Mouse (Mus musculus) liver, adult 2 months (tissue): ENCODE results near the gene Wwc2.
A peak's percentile ranks its signal among the peaks of the same experiment; 100 is the strongest.

Source experiments
- CTCF ChIP-seq: fragments of 200-500 bp; IDR thresholded peaks from 2 replicates; pipeline ENCODE4 v1.5.1; 2011; ENCODE audit warnings: low read depth, low read length, control low read depth
- POLR2A ChIP-seq: fragments of 200-500 bp; IDR thresholded peaks from 2 replicates; pipeline ENCODE4 v1.6.1; 2011; ENCODE audit warnings: low read length, control low read depth; ENCODE audit not compliant: insufficient read depth; ENCODE audit errors: extremely low read depth

DNA sequence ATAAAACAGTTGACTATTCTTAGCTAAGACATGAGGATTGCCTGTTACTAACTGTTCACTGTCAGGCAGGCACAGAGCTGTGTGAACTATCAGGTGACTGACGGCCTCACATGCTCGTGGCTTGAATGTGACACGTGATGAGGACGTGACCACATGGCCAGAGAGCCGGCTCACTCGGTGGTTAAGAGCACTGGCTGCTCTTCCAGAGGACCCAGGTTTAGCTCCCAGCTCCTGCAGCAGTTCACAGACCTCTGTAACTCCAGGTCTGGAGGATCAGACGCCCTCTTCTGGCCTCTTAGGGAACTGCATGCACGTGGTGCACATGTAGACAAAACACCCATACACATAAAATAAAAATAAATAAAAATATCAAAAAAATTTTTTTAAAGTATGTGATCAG, 140.9 kb downstream of the Wwc2 start:
- peak; percentile 46 for TF ChIP-seq CTCF
- TF ChIP-seq POLR2A: no peak
